Mouse (Mus musculus) T-helper 17 cell (primary cell): ENCODE data around the gene Polg2.
"Not testable (repeated sequence)": the region's sequence is repeated elsewhere in the genome, so short reads cannot be mapped to it uniquely, and the experiment has no call there.

Experiments used
- in situ Hi-C, 2 experiments: fragments of 300-600 bp; cut with MboI, MseI; formaldehyde crosslinking; loops; 1 replicate in 1 of 2; 2 replicates in 1 of 2; pipeline ENCODE4 v1.15.1; 2025; ENCODE audit warnings: high pct_unique_total_duplicates in 2 of 2

Gene Polg2

GRCm38 (mm10) chr11:106728402-106729366, 50.7 kb downstream of the Polg2 start:
- in situ Hi-C loops: no loop called here

- in situ Hi-C loops: no loop called here
These were observed 51.4 kb downstream of the Polg2 start for GRCm38 (mm10) chr11:106727967-106728366.

GRCm38 (mm10) chr11:106724916-106725235, 54.5 kb downstream of the Polg2 start:
- in situ Hi-C loops: not testable (repeated sequence)

- in situ Hi-C loops: no loop called here
These were observed 55.0 kb downstream of the Polg2 start for GRCm38 (mm10) chr11:106724176-106724915.

- in situ Hi-C loops: no loop called here
These were observed 55.7 kb downstream of the Polg2 start for GRCm38 (mm10) chr11:106723611-106724125.

GRCm38 (mm10) chr11:106722831-106723361, 56.4 kb downstream of the Polg2 start:
- in situ Hi-C loops: no loop called here

GRCm38 (mm10) chr11:106720379-106720778, 59.0 kb downstream of the Polg2 start:
- in situ Hi-C loops: no loop called here
